Mouse (Mus musculus) myocyte (in vitro differentiated cells): ENCODE results near the gene Wdr77.

Experiments
- CEBPB ChIP-seq: IDR thresholded peaks from 2 replicates; pipeline ENCODE4 v1.6.1; 2011; ENCODE audit warnings: mild to moderate bottlenecking, moderate library complexity; ENCODE audit not compliant: poor library complexity, insufficient read depth, severe bottlenecking
- E2F4 ChIP-seq: IDR thresholded peaks from one replicate; pipeline ENCODE4 v1.6.1; 2011; ENCODE audit warnings: mild to moderate bottlenecking, control low read depth, moderate library complexity; ENCODE audit not compliant: insufficient read depth
- MAX ChIP-seq: IDR thresholded peaks from one replicate; pipeline ENCODE4 v1.6.1; 2011; ENCODE audit warnings: low read depth, mild to moderate bottlenecking, control low read depth
- MYOD1 ChIP-seq, 3 experiments: IDR thresholded peaks; one replicate each; pipeline ENCODE4 v1.6.1; 2011; ENCODE audit warnings: control low read depth in 2 of 3, low read depth in 2 of 3, mild to moderate bottlenecking in 2 of 3, moderate library complexity in 1 of 3; ENCODE audit not compliant: insufficient read length in 2 of 3, control insufficient read depth in 1 of 3
- MYOG ChIP-seq, 3 experiments: IDR thresholded peaks; one replicate each; pipeline ENCODE4 v1.6.1; 2011; ENCODE audit warnings: control low read depth in 2 of 3, low read depth in 2 of 3, mild to moderate bottlenecking in 2 of 3; ENCODE audit not compliant: insufficient read length in 2 of 3, control insufficient read depth in 1 of 3, insufficient read depth in 1 of 3
- POLR2A ChIP-seq: IDR thresholded peaks from one replicate; pipeline ENCODE4 v1.6.1; 2011; ENCODE audit warnings: low read depth, mild to moderate bottlenecking, control low read depth, moderate library complexity; ENCODE audit not compliant: insufficient read length
- POLR2AphosphoS2 ChIP-seq: IDR thresholded peaks from one replicate; pipeline ENCODE4 v1.6.1; 2011; ENCODE audit warnings: low read depth, control low read depth; ENCODE audit not compliant: insufficient read length
- REST ChIP-seq: IDR thresholded peaks from one replicate; pipeline ENCODE4 v1.6.1; 2011; ENCODE audit warnings: mild to moderate bottlenecking, control low read depth, moderate library complexity; ENCODE audit not compliant: insufficient read depth, insufficient read length
- SRF ChIP-seq: IDR thresholded peaks from one replicate; pipeline ENCODE4 v1.6.1; 2011; ENCODE audit warnings: low read depth; ENCODE audit not compliant: control insufficient read depth, insufficient read length
- TCF12 ChIP-seq: IDR thresholded peaks from one replicate; pipeline ENCODE4 v1.6.1; 2011; ENCODE audit warnings: mild to moderate bottlenecking, control low read depth; ENCODE audit not compliant: poor library complexity, insufficient read depth, severe bottlenecking
- USF1 ChIP-seq: IDR thresholded peaks from one replicate; pipeline ENCODE4 v1.6.1; 2011; ENCODE audit warnings: low read depth, mild to moderate bottlenecking, control low read depth, moderate library complexity

GRCm38 (mm10) chr3:105915281-105915680 lies 43.9 kb upstream of the Wdr77 start:
- TF ChIP-seq TCF12 (no peak), SRF (no peak), USF1 (no peak), POLR2A (no peak), MAX (no peak), E2F4 (no peak), MYOG (IDR thresholded peaks at IDR 0.05; ENCODE audit: control insufficient read depth in 1 of 3, insufficient read depth in 1 of 3, insufficient read length in 2 of 3, low read depth in 2 of 3) (no peak), REST (no peak), CEBPB (no peak), POLR2AphosphoS2 (no peak), MYOD1 (IDR thresholded peaks at IDR 0.05; ENCODE audit: control insufficient read depth in 1 of 3, insufficient read length in 2 of 3, low read depth in 2 of 3) (no peak)
